Mouse (Mus musculus): ENCODE results near the gene Lrrc29.

DNA sequence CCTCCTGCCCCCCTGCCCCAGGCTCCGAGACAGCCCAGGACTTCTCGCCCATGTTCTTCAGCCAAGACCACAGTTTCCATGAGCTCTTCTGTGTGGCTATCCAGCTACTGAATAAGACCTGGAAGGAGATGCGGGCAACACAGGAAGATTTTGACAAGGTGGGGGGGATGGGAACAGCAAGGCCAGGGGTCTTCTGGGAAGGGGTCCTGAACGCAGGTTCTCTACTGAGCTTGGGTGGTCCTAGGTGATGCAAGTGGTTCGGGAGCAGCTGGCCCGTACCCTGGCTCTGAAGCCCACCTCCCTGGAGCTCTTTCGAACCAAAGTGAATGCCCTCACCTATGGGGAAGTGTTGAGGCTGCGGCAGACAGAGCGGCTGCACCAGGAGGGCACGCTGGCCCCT lies 17.6 kb downstream of the Lrrc29 start:
- TF ChIP-seq CTCF (IDR thresholded peaks at IDR 0.05; ENCODE audit: low read depth, low read length) (no peak), POLR2A (IDR thresholded peaks at IDR 0.05; ENCODE audit: extremely low read depth, insufficient read depth, low read length) (no peak)

All from liver, adult 2 months (tissue).